ENCODE assay signal across 25 mouse cellular contexts in the genomic region with DNA sequence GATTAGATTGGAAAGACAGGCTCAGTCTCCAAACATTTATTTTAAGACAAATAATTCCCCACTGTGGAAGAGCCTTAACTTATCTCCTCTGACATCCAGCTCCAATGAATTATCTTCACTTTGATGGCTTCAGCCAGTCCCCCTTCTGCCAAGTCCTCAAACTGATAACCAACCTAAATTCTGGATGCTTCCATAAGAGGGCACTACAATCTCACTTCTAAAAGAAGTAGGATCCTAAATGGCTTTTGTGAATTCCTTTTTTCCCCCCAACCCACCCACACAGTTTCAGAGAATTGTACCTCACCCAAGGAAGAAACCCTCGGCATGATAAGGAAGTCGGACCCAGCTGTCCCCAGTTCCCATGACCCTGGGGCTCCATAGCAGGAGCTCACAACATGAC. TPM values are rescaled to one million over a fixed set of nuclear protein-coding genes. Genes with fewer than 3 reads are reported as not detected.
DNase-seq lines count a peak whose midpoint lies in the region; ATAC-seq and TF ChIP-seq lines count a peak whose summit lies in the region.
"Had no signal": no experiment of that assay in that cellular context is flagged by ENCODE, and none has a peak within 500 bp of the region (broad histone marks: within the 10 kb centered on the region; RNA-seq: fewer than 3 reads in every experiment).

No protein-coding gene starts in this region.

- H3K9ac ChIP-seq in heart, postnatal 0 days (replicated peaks; ENCODE audit: low read depth, low read length) = no peak overlapping the region
- no peak overlapping the region for H3K9ac ChIP-seq in heart, embryonic 12.5 days
- H3K9ac ChIP-seq in liver, embryonic 14.5 days (replicated peaks) = no peak overlapping the region
- H3K9ac ChIP-seq in liver, embryonic 12.5 days = no peak overlapping the region
- H3K9ac ChIP-seq in CH12.LX (ENCODE audit: insufficient read depth, low read depth) = no peak overlapping the region
- H3K9ac ChIP-seq in neural tube, embryonic 15.5 days (replicated peaks) = no peak overlapping the region
- H3K9ac ChIP-seq: liver, embryonic 13.5 days had no signal

- TF ChIP-seq CTCF in heart, postnatal 0 days (IDR thresholded peaks at IDR 0.05; ENCODE audit: low read depth) = peak; percentile 23; the same call in 1 of the 2 replicates
- TF ChIP-seq CTCF in liver, embryonic 14.5 days (IDR thresholded peaks at IDR 0.05; ENCODE audit: low read depth) = peak; percentile 34
- peak in 1 of 2 experiments; percentile 50; a peak in 2 of 4 replicates for TF ChIP-seq CTCF in CH12.LX (conservative IDR thresholded peaks at IDR 0.05 in 1 of 2, IDR thresholded peaks at IDR 0.05 in 1 of 2; ENCODE audit: low read depth in 2 of 2, low read length in 2 of 2)

- H3K9me3 ChIP-seq in heart, postnatal 0 days (replicated peaks; ENCODE audit: control insufficient read depth, low read length) = no peaks in the 10 kb centered on the region
- H3K9me3 ChIP-seq in heart, embryonic 12.5 days (replicated peaks) = no peaks in the 10 kb centered on the region
- H3K9me3 ChIP-seq in liver, embryonic 14.5 days (ENCODE audit: control insufficient read depth, low read length) = no peaks in the 10 kb centered on the region
- no peaks in the 10 kb centered on the region; the same call in 1 of the 2 replicates for H3K9me3 ChIP-seq in liver, embryonic 12.5 days (replicated peaks)
- peaks cover 5% of the 10 kb centered on the region for H3K9me3 ChIP-seq in CH12.LX (replicated peaks; ENCODE audit: low read length)
- no peaks in the 10 kb centered on the region for H3K9me3 ChIP-seq in neural tube, embryonic 15.5 days (replicated peaks)
- H3K9me3 ChIP-seq: limb, embryonic 10.5 days; liver, embryonic 13.5 days had no signal

- no peaks in the 10 kb centered on the region for H3K4me1 ChIP-seq in heart, postnatal 0 days (ENCODE audit: control insufficient read depth, insufficient read depth)
- H3K4me1 ChIP-seq in heart, embryonic 12.5 days (replicated peaks) = peaks cover 7% of the 10 kb centered on the region; the same call in 1 of the 2 replicates
- H3K4me1 ChIP-seq in liver, embryonic 14.5 days (replicated peaks; ENCODE audit: control insufficient read depth in 2 of 2, insufficient read depth in 2 of 2, low read length in 1 of 2) = peaks cover 10 to 20% of the 10 kb centered on the region in 2 experiments
- peaks cover 30% of the 10 kb centered on the region for H3K4me1 ChIP-seq in liver, embryonic 12.5 days
- 0 out of 4 replicates have a peak, but pooled peaks cover 0 to 3% of the 10 kb centered on the region in 2 experiments for H3K4me1 ChIP-seq in CH12.LX (ENCODE audit: control insufficient read depth in 1 of 2, insufficient read depth in 2 of 2)
- no peaks in the 10 kb centered on the region for H3K4me1 ChIP-seq in neural tube, embryonic 15.5 days

- no peak for ATAC-seq in heart, postnatal 0 days (ENCODE audit: insufficient read depth, low read depth)
- ATAC-seq in heart, embryonic 12.5 days (ENCODE audit: insufficient number of reproducible peaks, low FRiP score) = no peak
- ATAC-seq in liver, embryonic 14.5 days (ENCODE audit: insufficient read depth) = no peak
- ATAC-seq in liver, embryonic 12.5 days = no peak
- ATAC-seq in neural tube, embryonic 15.5 days (ENCODE audit: low FRiP score) = no peak
- ATAC-seq: hindbrain, embryonic 16.5 days had no signal

- no peaks in the 10 kb centered on the region for H3K36me3 ChIP-seq in heart, postnatal 0 days (replicated peaks; ENCODE audit: control insufficient read depth, insufficient read depth, low read length)
- no peaks in the 10 kb centered on the region for H3K36me3 ChIP-seq in heart, embryonic 12.5 days
- H3K36me3 ChIP-seq in liver, embryonic 14.5 days (replicated peaks; ENCODE audit: control insufficient read depth, insufficient read depth, low read depth) = no peaks in the 10 kb centered on the region
- no peaks in the 10 kb centered on the region for H3K36me3 ChIP-seq in liver, embryonic 12.5 days
- H3K36me3 ChIP-seq in CH12.LX (replicated peaks in 1 of 2; ENCODE audit: control insufficient read depth in 1 of 2, insufficient read depth in 1 of 2, low read length in 1 of 2) = no peaks in the 10 kb centered on the region
- H3K36me3 ChIP-seq in neural tube, embryonic 15.5 days = no peaks in the 10 kb centered on the region
- H3K36me3 ChIP-seq: G1E; limb, embryonic 10.5 days; liver, embryonic 13.5 days had no signal

- in situ Hi-C loops in CH12.LX (cut with MboI; ENCODE audit: low pct_ligation_motif_present, low pct_unique_long_range_greater_than_20kb, low sequenced_read_pairs) = no loop called here

- H3K27me3 ChIP-seq in heart, postnatal 0 days (ENCODE audit: control insufficient read depth, insufficient read depth, low read length) = no peaks in the 10 kb centered on the region
- H3K27me3 ChIP-seq in heart, embryonic 12.5 days (replicated peaks) = no peaks in the 10 kb centered on the region
- no peaks in the 10 kb centered on the region for H3K27me3 ChIP-seq in liver, embryonic 14.5 days (ENCODE audit: control insufficient read depth, insufficient read depth, low read length)
- H3K27me3 ChIP-seq in liver, embryonic 12.5 days (replicated peaks) = peaks cover 34% of the 10 kb centered on the region
- peaks cover 3% of the 10 kb centered on the region for H3K27me3 ChIP-seq in CH12.LX (replicated peaks)
- no peaks in the 10 kb centered on the region for H3K27me3 ChIP-seq in neural tube, embryonic 15.5 days (replicated peaks)

- no peak for TF ChIP-seq POLR2A in CH12.LX (IDR thresholded peaks at IDR 0.05; ENCODE audit: low read depth, low read length)

- H3K4me3 ChIP-seq in heart, postnatal 0 days (ENCODE audit: low read depth, low read length) = no peak overlapping the region
- H3K4me3 ChIP-seq in heart, embryonic 12.5 days = no peak overlapping the region
- no peak overlapping the region for H3K4me3 ChIP-seq in liver, embryonic 14.5 days (ENCODE audit: insufficient read depth in 1 of 2, low read depth in 2 of 2, low read length in 2 of 2)
- H3K4me3 ChIP-seq in liver, embryonic 12.5 days = no peak overlapping the region
- H3K4me3 ChIP-seq in CH12.LX (replicated peaks in 1 of 3; ENCODE audit: low read depth in 2 of 3, low read length in 2 of 3, poor library complexity in 1 of 3) = no peak overlapping the region
- H3K4me3 ChIP-seq in neural tube, embryonic 15.5 days (replicated peaks) = no peak overlapping the region
- H3K4me3 ChIP-seq: erythroblast, embryonic 14.5 days; limb, embryonic 10.5 days; liver, embryonic 13.5 days had no signal

- no peaks in the 10 kb centered on the region for H3K79me2 ChIP-seq in CH12.LX (replicated peaks; ENCODE audit: control insufficient read depth, extremely low read depth, insufficient read depth, poor library complexity, severe bottlenecking)

- peak; percentile 51 for TF ChIP-seq RAD21 in CH12.LX (IDR thresholded peaks at IDR 0.05; ENCODE audit: low read depth, low read length)

- 33% methylated on average over 2 of the region's 2 CpGs for WGBS in heart, postnatal 0 days
- WGBS in heart, embryonic 12.5 days = 40% methylated on average over 2 of the region's 2 CpGs
- WGBS in liver, embryonic 14.5 days (ENCODE audit: insufficient replicate concordance) = 22% methylated on average over 2 of the region's 2 CpGs
- WGBS in liver, embryonic 12.5 days (ENCODE audit: insufficient replicate concordance) = 22% methylated on average over 2 of the region's 2 CpGs
- WGBS in neural tube, embryonic 15.5 days = 69% methylated on average over 2 of the region's 2 CpGs

- dilution Hi-C loops in CH12.LX (cut with MboI; ENCODE audit: extremely low pct_ligation_motif_present, extremely low pct_unique_long_range_greater_than_20kb, low sequenced_read_pairs) = no loop called here

- H3K27ac ChIP-seq in heart, postnatal 0 days (ENCODE audit: low read depth) = no peak overlapping the region
- no peak overlapping the region for H3K27ac ChIP-seq in heart, embryonic 12.5 days (ENCODE audit: poor library complexity, severe bottlenecking)
- no peak overlapping the region for H3K27ac ChIP-seq in liver, embryonic 14.5 days
- no peak overlapping the region for H3K27ac ChIP-seq in liver, embryonic 12.5 days
- no peak overlapping the region for H3K27ac ChIP-seq in CH12.LX (ENCODE audit: insufficient read depth, low read depth)
- no peak overlapping the region for H3K27ac ChIP-seq in neural tube, embryonic 15.5 days (replicated peaks)
- H3K27ac ChIP-seq: limb, embryonic 10.5 days; liver, embryonic 13.5 days had no signal

- no peak for DNase-seq in heart, postnatal 0 days (ENCODE audit: low spot score)
- no peak for DNase-seq in liver, embryonic 14.5 days (ENCODE audit: low read depth in 3 of 3, low spot score in 3 of 3)
- no peak for DNase-seq in CH12.LX (ENCODE audit: extremely low read depth)
- DNase-seq in retina, embryonic 14.5 days (ENCODE audit: low spot score) = peak; percentile 24
- DNase-seq: adrenal gland, postnatal 10 days; cerebellum, adult 2 months; gastrocnemius, postnatal 14 days; heart, postnatal 14 days; kidney, adult 9 months; kidney, postnatal 4 days; liver, embryonic 13.5 days; lung, postnatal 36 days; right cerebral cortex, adult 18-20 months; spleen, adult 18-20 months; thymus, adult 2 months had no signal

- no peak for TF ChIP-seq EP300 in heart, postnatal 0 days (IDR thresholded peaks at IDR 0.05; ENCODE audit: low read depth)
- no peak for TF ChIP-seq EP300 in liver, embryonic 14.5 days (IDR thresholded peaks at IDR 0.05; ENCODE audit: low read depth)
- no peak for TF ChIP-seq EP300 in CH12.LX (IDR thresholded peaks at IDR 0.05; ENCODE audit: low read length)

- no peak overlapping the region for H3K4me2 ChIP-seq in heart, postnatal 0 days (ENCODE audit: low read depth, low read length)
- H3K4me2 ChIP-seq in heart, embryonic 12.5 days = no peak overlapping the region
- no peak overlapping the region for H3K4me2 ChIP-seq in liver, embryonic 14.5 days (ENCODE audit: low read depth)
- no peak overlapping the region for H3K4me2 ChIP-seq in liver, embryonic 12.5 days
- no peak overlapping the region for H3K4me2 ChIP-seq in CH12.LX (ENCODE audit: insufficient read depth, low read depth, poor library complexity, severe bottlenecking)
- H3K4me2 ChIP-seq in neural tube, embryonic 15.5 days = no peak overlapping the region
- H3K4me2 ChIP-seq: liver, embryonic 13.5 days; midbrain, embryonic 11.5 days had no signal

RNA-seq across cellular contexts. Expression of a gene that starts 23.4 kb away (rescaled TPM):
- total RNA-seq in heart, postnatal 0 days (2014; rRNA removed; ENCODE audit: low replicate concordance) = 2.1 and 3.6 TPM in 2 replicates
- 1.7 and 2.0 TPM in 2 replicates for polyA plus RNA-seq in heart, postnatal 0 days (2015; fragmentation: Nextera tagmentation; extraction: Ambion mirVana)
- 10.3 and 10.8 TPM in 2 replicates for polyA plus RNA-seq in heart, embryonic 12.5 days (2016; fragmentation: Nextera tagmentation; extraction: Ambion mirVana)
- polyA plus RNA-seq in liver, embryonic 14.5 days (2012; rRNA removed) = 52.6 and 56.3 TPM in 2 replicates
- 31.5 and 33.1 TPM in 2 replicates for polyA plus RNA-seq in liver, embryonic 14.5 days (2014; fragmentation: Nextera tagmentation; extraction: Ambion mirVana)
- polyA plus RNA-seq in liver, embryonic 12.5 days (2016; fragmentation: Nextera tagmentation; extraction: Ambion mirVana) = 52.8 and 57.8 TPM in 2 replicates
- 3.9 and 15.6 TPM in 2 replicates for total RNA-seq in CH12.LX (2012; rRNA removed)
- 1.8 and 4.0 TPM in 2 replicates for total RNA-seq in CH12.LX (2014; rRNA removed)
- 7.8 and 9.1 TPM in 2 replicates for polyA plus RNA-seq in CH12.LX (2012; ENCODE audit: insufficient read length, low read depth)
- 51.5 and 52.5 TPM in 2 replicates for polyA plus RNA-seq in neural tube, embryonic 15.5 days (2015; fragmentation: Nextera tagmentation; extraction: Ambion mirVana)

RNA-seq across cellular contexts. Expression of a gene that starts 45.5 kb away (rescaled TPM):
- total RNA-seq in heart, postnatal 0 days (2014; rRNA removed; ENCODE audit: low replicate concordance) = not detected in 2 replicates
- polyA plus RNA-seq in heart, postnatal 0 days (2015; fragmentation: Nextera tagmentation; extraction: Ambion mirVana) = not detected in 2 replicates
- polyA plus RNA-seq in heart, embryonic 12.5 days (2016; fragmentation: Nextera tagmentation; extraction: Ambion mirVana) = not detected in 2 replicates
- not detected in 2 replicates for polyA plus RNA-seq in liver, embryonic 14.5 days (2012; rRNA removed)
- polyA plus RNA-seq in liver, embryonic 14.5 days (2014; fragmentation: Nextera tagmentation; extraction: Ambion mirVana) = not detected in 2 replicates
- polyA plus RNA-seq in liver, embryonic 12.5 days (2016; fragmentation: Nextera tagmentation; extraction: Ambion mirVana) = not detected in 2 replicates
- not detected in 2 replicates for total RNA-seq in CH12.LX (2012; rRNA removed)
- total RNA-seq in CH12.LX (2014; rRNA removed) = not detected in 2 replicates
- polyA plus RNA-seq in CH12.LX (2012; ENCODE audit: insufficient read length, low read depth) = not detected in 2 replicates
- not detected in 2 replicates for polyA plus RNA-seq in neural tube, embryonic 15.5 days (2015; fragmentation: Nextera tagmentation; extraction: Ambion mirVana)
- total RNA-seq: adrenal gland, postnatal 10 days; G1E; gastrocnemius, postnatal 14 days; heart, postnatal 14 days; layer of hippocampus, postnatal 25 days had no signal
- polyA plus RNA-seq: cerebellum, adult 2 months; embryonic facial prominence, embryonic 11.5 days; erythroblast, embryonic 14.5 days; G1E; hindbrain, embryonic 16.5 days; liver, embryonic 13.5 days; midbrain, embryonic 11.5 days; thymus, adult 2 months had no signal
